Mouse (Mus musculus): ENCODE data around the gene Trim7.

DNA sequence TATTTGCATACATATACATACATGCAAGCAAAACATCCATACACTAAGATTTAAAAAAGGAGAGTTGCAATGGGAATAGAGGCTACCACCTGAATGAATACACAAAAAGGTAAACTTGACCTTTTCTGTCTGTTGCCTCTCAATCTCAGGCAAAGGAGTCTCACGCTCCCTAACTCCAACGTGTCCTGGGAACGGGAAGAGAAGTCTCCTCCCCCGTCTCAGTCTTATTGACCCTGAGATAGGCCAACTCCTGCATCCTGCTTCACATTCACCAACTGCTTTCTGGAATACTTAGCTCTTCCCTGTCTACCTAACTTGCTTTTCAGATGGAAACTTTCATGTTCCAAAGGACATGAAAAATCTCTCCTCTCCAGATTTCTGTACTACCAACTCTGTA, 16.5 kb upstream of the Trim7 start:
- TF ChIP-seq EP300 (IDR thresholded peaks at IDR 0.05; ENCODE audit: insufficient read depth, low read depth, low read length) (no peak), POLR2A (IDR thresholded peaks at IDR 0.05; ENCODE audit: insufficient read depth, low read depth, low read length) (no peak)

Measured in heart, adult 2 months (tissue).